Mouse (Mus musculus) MEL (cell line): ENCODE data around the gene Mast1. TPM values are rescaled to one million over a fixed set of nuclear protein-coding genes. Genes with fewer than 3 reads are reported as not detected.

Source experiments
- DNase-seq: peaks from one replicate; pipeline ENCODE4 v3.0.0; 2011; ENCODE audit warnings: low read depth, low spot score
- H3K27ac ChIP-seq: 2 replicates; pipeline ENCODE4 v1.5.1; 2012; ENCODE audit warnings: low read depth, mild to moderate bottlenecking, control low read depth, low read length, moderate library complexity; ENCODE audit not compliant: control insufficient read depth
- H3K27me3 ChIP-seq, 2 experiments: fragments of 150-350 bp in 1 of 2; sonication (generic) in 1 of 2; 2 replicates each; pipeline ENCODE4 v1.6.1; 2012; ENCODE audit warnings: low read length in 2 of 2, mild to moderate bottlenecking in 2 of 2, improper control_type of control experiment in 1 of 2, moderate library complexity in 1 of 2; ENCODE audit not compliant: insufficient read depth in 2 of 2, control insufficient read depth in 1 of 2
- H3K36me3 ChIP-seq, 2 experiments: 2 replicates each; pipeline ENCODE4 v1.6.1; 2012 to 2014; ENCODE audit warnings: low read length in 2 of 2, improper control_type of control experiment in 1 of 2, inconsistent platforms in 1 of 2, mild to moderate bottlenecking in 1 of 2; ENCODE audit not compliant: insufficient read depth in 2 of 2, control insufficient read depth in 1 of 2
- H3K4me1 ChIP-seq, 2 experiments: fragments of 150-350 bp in 1 of 2; sonication (generic) in 1 of 2; 2 replicates each; pipeline ENCODE4 v1.6.1; 2012; ENCODE audit warnings: low read length in 2 of 2, improper control_type of control experiment in 1 of 2, mild to moderate bottlenecking in 1 of 2; ENCODE audit not compliant: insufficient read depth in 2 of 2, control insufficient read depth in 1 of 2
- H3K4me3 ChIP-seq, 2 experiments: fragments of 150-350 bp in 1 of 2; sonication (generic) in 1 of 2; 2 replicates each; pipeline ENCODE4 v1.5.1; 2012; ENCODE audit warnings: low read depth in 2 of 2, low read length in 2 of 2, mild to moderate bottlenecking in 2 of 2, moderate library complexity in 2 of 2, control low read depth in 1 of 2, improper control_type of control experiment in 1 of 2; ENCODE audit not compliant: control insufficient read depth in 1 of 2, insufficient read depth in 1 of 2
- H3K79me2 ChIP-seq: 2 replicates; pipeline ENCODE4 v1.6.1; 2012; ENCODE audit warnings: mild to moderate bottlenecking, low read length, moderate library complexity; ENCODE audit not compliant: control insufficient read depth, poor library complexity, insufficient read depth
- H3K9ac ChIP-seq: 2 replicates; pipeline ENCODE4 v1.6.1; 2012; ENCODE audit warnings: low read depth, mild to moderate bottlenecking, control low read depth, low read length, moderate library complexity; ENCODE audit not compliant: control insufficient read depth, poor library complexity, severe bottlenecking
- H3K9me3 ChIP-seq: fragments of 150-350 bp; sonication (generic); replicated peaks from 2 replicates; pipeline ENCODE4 v1.6.1; 2012; ENCODE audit warnings: mild to moderate bottlenecking, low read length, improper control_type of control experiment, moderate library complexity; ENCODE audit not compliant: insufficient read depth
- BHLHE40 ChIP-seq: IDR thresholded peaks from 2 replicates; pipeline ENCODE4 v1.6.1; 2012; ENCODE audit warnings: low read depth, mild to moderate bottlenecking, inconsistent platforms, low read length, improper control_type of control experiment, borderline replicate concordance
- CHD1 ChIP-seq: IDR thresholded peaks from 2 replicates; pipeline ENCODE4 v1.6.1; 2012; ENCODE audit warnings: low read depth, mild to moderate bottlenecking, inconsistent platforms, low read length, improper control_type of control experiment
- CHD2 ChIP-seq: IDR thresholded peaks from 2 replicates; pipeline ENCODE4 v1.6.1; 2011; ENCODE audit warnings: low read length, improper control_type of control experiment
- CTCF ChIP-seq, 3 experiments: IDR thresholded peaks in 2 of 3; conservative IDR thresholded peaks in 1 of 3; 2 replicates each; pipeline ENCODE4 v1.5.1; 2011 to 2012; ENCODE audit warnings: low read length in 3 of 3, low read depth in 2 of 3, mild to moderate bottlenecking in 2 of 3, improper control_type of control experiment in 1 of 3, inconsistent platforms in 1 of 3, mixed read lengths in 1 of 3, moderate library complexity in 1 of 3; ENCODE audit not compliant: control insufficient read depth in 1 of 3, insufficient read depth in 1 of 3, poor library complexity in 1 of 3, severe bottlenecking in 1 of 3
- ELF1 ChIP-seq: IDR thresholded peaks from 2 replicates; pipeline ENCODE4 v1.6.1; 2014; ENCODE audit warnings: low read depth, mild to moderate bottlenecking, inconsistent platforms, low read length, improper control_type of control experiment, moderate library complexity
- ETS1 ChIP-seq: IDR thresholded peaks from 2 replicates; pipeline ENCODE4 v1.6.1; 2012; ENCODE audit warnings: low read depth, mild to moderate bottlenecking, inconsistent platforms, low read length, improper control_type of control experiment, moderate library complexity
- GABPA ChIP-seq: IDR thresholded peaks from 2 replicates; pipeline ENCODE4 v1.6.1; 2012; ENCODE audit warnings: low read depth, mild to moderate bottlenecking, inconsistent platforms, low read length, improper control_type of control experiment, moderate library complexity
- GATA1 ChIP-seq: IDR thresholded peaks from 2 replicates; pipeline ENCODE4 v1.6.1; 2011; ENCODE audit warnings: low read depth, low read length, improper control_type of control experiment
- HCFC1 ChIP-seq: IDR thresholded peaks from 2 replicates; pipeline ENCODE4 v1.6.1; 2012; ENCODE audit warnings: low read depth, mild to moderate bottlenecking, inconsistent platforms, low read length, improper control_type of control experiment, moderate library complexity
- JUND ChIP-seq: IDR thresholded peaks from 2 replicates; pipeline ENCODE4 v1.6.1; 2011; ENCODE audit warnings: low read depth, mild to moderate bottlenecking, improper control_type of control experiment, low read length
- KAT2A ChIP-seq: conservative IDR thresholded peaks from 2 replicates; pipeline ENCODE4 v1.6.1; 2012; ENCODE audit warnings: low read depth, low read length, improper control_type of control experiment, inconsistent platforms
- MAFK ChIP-seq: IDR thresholded peaks from 2 replicates; pipeline ENCODE4 v1.6.1; 2011; ENCODE audit warnings: low read depth, mild to moderate bottlenecking, low read length, improper control_type of control experiment, borderline replicate concordance
- MAZ ChIP-seq: IDR thresholded peaks from 2 replicates; pipeline ENCODE4 v1.6.1; 2012; ENCODE audit warnings: low read depth, mild to moderate bottlenecking, inconsistent platforms, low read length, improper control_type of control experiment
- MXI1 ChIP-seq: IDR thresholded peaks from 2 replicates; pipeline ENCODE4 v1.6.1; 2011; ENCODE audit warnings: mild to moderate bottlenecking, low read depth, low read length, improper control_type of control experiment
- MYB ChIP-seq: IDR thresholded peaks from 2 replicates; pipeline ENCODE4 v1.6.1; 2011; ENCODE audit warnings: mild to moderate bottlenecking, low read depth, low read length, improper control_type of control experiment
- MYC ChIP-seq: IDR thresholded peaks from 2 replicates; pipeline ENCODE4 v1.6.1; 2011; ENCODE audit warnings: low read depth, mild to moderate bottlenecking, low read length, improper control_type of control experiment, moderate library complexity
- NELFE ChIP-seq: IDR thresholded peaks from 2 replicates; pipeline ENCODE4 v1.6.1; 2011; ENCODE audit warnings: low read depth, low read length, improper control_type of control experiment
- NRF1 ChIP-seq: IDR thresholded peaks from 2 replicates; pipeline ENCODE4 v1.6.1; 2014; ENCODE audit warnings: low read depth, mild to moderate bottlenecking, inconsistent platforms, low read length, improper control_type of control experiment, moderate library complexity; ENCODE audit not compliant: poor library complexity, insufficient read depth, severe bottlenecking
- POLR2A ChIP-seq, 2 experiments: IDR thresholded peaks; 2 replicates each; pipeline ENCODE4 v1.6.1; 2011 to 2012; ENCODE audit warnings: low read length in 2 of 2, mild to moderate bottlenecking in 2 of 2, control low read depth in 1 of 2, improper control_type of control experiment in 1 of 2, low read depth in 1 of 2, moderate library complexity in 1 of 2; ENCODE audit not compliant: control insufficient read depth in 1 of 2, insufficient read depth in 1 of 2, poor library complexity in 1 of 2
- POLR2AphosphoS2 ChIP-seq: IDR thresholded peaks from 2 replicates; pipeline ENCODE4 v1.6.1; 2011; ENCODE audit warnings: low read length, improper control_type of control experiment
- POLR2AphosphoS5 ChIP-seq: IDR thresholded peaks from 2 replicates; pipeline ENCODE4 v1.6.1; 2012; ENCODE audit warnings: low read depth, borderline replicate concordance, mild to moderate bottlenecking, inconsistent platforms, low read length, moderate library complexity, mixed read lengths
- RCOR1 ChIP-seq: IDR thresholded peaks from 2 replicates; pipeline ENCODE4 v1.6.1; 2012; ENCODE audit warnings: low read depth, mild to moderate bottlenecking, inconsistent platforms, low read length, improper control_type of control experiment
- SIN3A ChIP-seq: IDR thresholded peaks from 2 replicates; pipeline ENCODE4 v1.6.1; 2012; ENCODE audit warnings: low read length, improper control_type of control experiment, inconsistent platforms
- SMC3 ChIP-seq: IDR thresholded peaks from 2 replicates; pipeline ENCODE4 v1.6.1; 2011; ENCODE audit warnings: low read depth, low read length, improper control_type of control experiment
- TAL1 ChIP-seq: IDR thresholded peaks from 2 replicates; pipeline ENCODE4 v1.6.1; 2012; ENCODE audit warnings: mild to moderate bottlenecking, inconsistent platforms, low read length, moderate library complexity, mixed read lengths
- TCF12 ChIP-seq: IDR thresholded peaks from 2 replicates; pipeline ENCODE4 v1.6.1; 2014; ENCODE audit warnings: low read depth, mild to moderate bottlenecking, inconsistent platforms, low read length, improper control_type of control experiment, moderate library complexity
- UBTF ChIP-seq: IDR thresholded peaks from 2 replicates; pipeline ENCODE4 v1.6.1; 2012; ENCODE audit warnings: low read depth, mild to moderate bottlenecking, inconsistent platforms, low read length, improper control_type of control experiment, moderate library complexity, borderline replicate concordance; ENCODE audit not compliant: insufficient read depth
- USF2 ChIP-seq, 2 experiments: IDR thresholded peaks; 2 replicates each; pipeline ENCODE4 v1.6.1; 2011 to 2012; ENCODE audit warnings: improper control_type of control experiment in 2 of 2, low read length in 2 of 2, borderline replicate concordance in 1 of 2, inconsistent platforms in 1 of 2, low read depth in 1 of 2, mild to moderate bottlenecking in 1 of 2; ENCODE audit not compliant: insufficient read depth in 1 of 2
- ZMIZ1 ChIP-seq: IDR thresholded peaks from 2 replicates; pipeline ENCODE4 v1.6.1; 2012; ENCODE audit warnings: low read depth, mild to moderate bottlenecking, inconsistent platforms, low read length, improper control_type of control experiment, moderate library complexity
- polyA plus RNA-seq, 2 experiments: library from polyadenylated mRNA; stranded (reverse) in 1 of 2; unstranded in 1 of 2; fragments of >175 nt in 1 of 2; fragments of >200 nt in 1 of 2; gene quantifications; 2 replicates each; pipeline versions ENCODE4 v1.2.1 to v1.2.4; 2012; ENCODE audit warnings: low replicate concordance in 2 of 2, low read depth in 1 of 2; ENCODE audit not compliant: insufficient read length in 2 of 2, insufficient read depth in 1 of 2, missing spikeins in 1 of 2
- total RNA-seq: library from RNA; depleted of rRNA; stranded (reverse); fragments of 300-350 nt; gene quantifications from 2 replicates; pipeline ENCODE4 v1.2.3, GENCODE M21; 2012

The Mast1 gene
- total and polyA plus RNA-seq, 3 experiments: 0.77 to 4.5 TPM; not detected in 1

GRCm38 (mm10) chr8:84888280-84888679 is 48.9 kb downstream of the Mast1 start:
- H3K9ac ChIP-seq: no peak overlapping the region
- no peak for TF ChIP-seq ZMIZ1
- TF ChIP-seq TAL1: no peak
- no peak for TF ChIP-seq HCFC1
- TF ChIP-seq POLR2A (IDR thresholded peaks at IDR 0.05; ENCODE audit: control insufficient read depth in 1 of 2, insufficient read depth in 1 of 2, low read depth in 1 of 2, low read length in 2 of 2, poor library complexity in 1 of 2): no peak
- TF ChIP-seq NRF1: no peak
- TF ChIP-seq MAFK: no peak
- TF ChIP-seq ETS1: no peak
- TF ChIP-seq ELF1: no peak
- TF ChIP-seq GABPA: no peak
- TF ChIP-seq MYB: no peak
- no peak for TF ChIP-seq CHD1
- no peak for TF ChIP-seq MYC
- TF ChIP-seq TCF12: no peak
- no peak for TF ChIP-seq CHD2
- TF ChIP-seq POLR2AphosphoS5: no peak
- TF ChIP-seq POLR2AphosphoS2: no peak
- TF ChIP-seq SMC3: no peak
- no peak for TF ChIP-seq GATA1
- TF ChIP-seq, all 39 proteins: peak for 0
- Histone ChIP-seq H3K27ac (no peak overlapping the region), H3K79me2 (peaks cover 2% of the 10 kb centered on the region; the same call in 1 of the 2 replicates), H3K27me3 (no peaks in the 10 kb centered on the region), H3K36me3 (peaks cover 7 to 8% of the 10 kb centered on the region in 2 experiments), H3K4me3 (no peak overlapping the region), H3K9me3 (no peaks in the 10 kb centered on the region), H3K4me1 (peaks cover 0 to 15% of the 10 kb centered on the region in 2 experiments; a peak in 3 of 4 replicates)
- no peak for DNase-seq

GRCm38 (mm10) chr8:84884728-84885127 is 52.4 kb downstream of the Mast1 start:
- Histone ChIP-seq H3K9ac (no peak overlapping the region), H3K27me3 (no peaks in the 10 kb centered on the region), H3K36me3 (peaks cover 5 to 7% of the 10 kb centered on the region in 2 experiments), H3K4me3 (no peak overlapping the region), H3K79me2 (no peaks in the 10 kb centered on the region), H3K9me3 (no peaks in the 10 kb centered on the region), H3K4me1 (peaks cover 0 to 9% of the 10 kb centered on the region in 2 experiments; a peak in 2 of 4 replicates), H3K27ac (no peak overlapping the region)
- TF ChIP-seq NELFE: no peak
- TF ChIP-seq KAT2A: no peak
- TF ChIP-seq HCFC1: no peak
- TF ChIP-seq UBTF: no peak
- TF ChIP-seq MXI1: no peak
- TF ChIP-seq ELF1: no peak
- TF ChIP-seq SMC3: no peak
- no peak for TF ChIP-seq CHD2
- no peak for TF ChIP-seq BHLHE40
- TF ChIP-seq CTCF (IDR thresholded peaks at IDR 0.05 in 2 of 3, conservative IDR thresholded peaks at IDR 0.05 in 1 of 3; ENCODE audit: control insufficient read depth in 1 of 3, insufficient read depth in 1 of 3, low read depth in 2 of 3, low read length in 3 of 3, poor library complexity in 1 of 3, severe bottlenecking in 1 of 3): no peak
- no peak for TF ChIP-seq SIN3A
- no peak for TF ChIP-seq POLR2A (IDR thresholded peaks at IDR 0.05; ENCODE audit: control insufficient read depth in 1 of 2, insufficient read depth in 1 of 2, low read depth in 1 of 2, low read length in 2 of 2, poor library complexity in 1 of 2)
- no peak for TF ChIP-seq POLR2AphosphoS2
- TF ChIP-seq MYB: no peak
- TF ChIP-seq ETS1: no peak
- no peak for TF ChIP-seq JUND
- TF ChIP-seq RCOR1: no peak
- no peak for TF ChIP-seq TCF12
- no peak for TF ChIP-seq MAZ
- no peak for TF ChIP-seq USF2 (IDR thresholded peaks at IDR 0.05; ENCODE audit: borderline replicate concordance in 1 of 2, insufficient read depth in 1 of 2, low read depth in 1 of 2, low read length in 2 of 2)
- no peak for DNase-seq
